Mouse (Mus musculus) layer of hippocampus, adult 11-12 months (tissue): ENCODE measurements around the gene Rptn.

ENCODE experiments used
- DNase-seq: peaks from one replicate; pipeline ENCODE4 v3.0.0; 2022; ENCODE audit warnings: low spot score

Rptn gene

GRCm38 (mm10) chr3:93393366-93393765 is at the start of gene Rptn:
TSS of gene Rptn (plus strand) at chr3:93393699.
- no peak for DNase-seq

- DNase-seq = no peak
Observed at GRCm38 (mm10) chr3:93346896-93347295, 46.6 kb upstream of the Rptn start.

- peak; percentile 60 for DNase-seq
Observed at GRCm38 (mm10) chr3:93360045-93360444, 33.5 kb upstream of the Rptn start.

GRCm38 (mm10) chr3:93361933-93362574 is 31.4 kb upstream of the Rptn start:
- DNase-seq = no peak

- no peak for DNase-seq
Observed at GRCm38 (mm10) chr3:93366966-93367575, 26.4 kb upstream of the Rptn start.

- no peak for DNase-seq
Observed at GRCm38 (mm10) chr3:93368171-93368570, 25.3 kb upstream of the Rptn start.

- DNase-seq = no peak
Observed at GRCm38 (mm10) chr3:93373416-93373815, 20.1 kb upstream of the Rptn start.

GRCm38 (mm10) chr3:93375196-93375595 is 18.3 kb upstream of the Rptn start:
- DNase-seq = no peak

GRCm38 (mm10) chr3:93375601-93376000 is 17.9 kb upstream of the Rptn start:
- DNase-seq = no peak

- DNase-seq = no peak
Observed at GRCm38 (mm10) chr3:93378146-93378545, 15.4 kb upstream of the Rptn start.

- DNase-seq = no peak
Observed at GRCm38 (mm10) chr3:93403936-93404335, 10.4 kb downstream of the Rptn start.

GRCm38 (mm10) chr3:93406992-93407391 is 13.5 kb downstream of the Rptn start:
- DNase-seq = no peak

- DNase-seq = no peak
Observed at GRCm38 (mm10) chr3:93411905-93412304, 18.4 kb downstream of the Rptn start.

- no peak for DNase-seq
Observed at GRCm38 (mm10) chr3:93431673-93432072, 38.2 kb downstream of the Rptn start.

GRCm38 (mm10) chr3:93442030-93442429 is 48.5 kb downstream of the Rptn start, which contains the start of gene Tchh:
TSS of gene Tchh (plus strand) at chr3:93442330.
- DNase-seq = no peak

- peak; percentile 7 for DNase-seq
Observed at GRCm38 (mm10) chr3:93443501-93444101, 50.1 kb downstream of the Rptn start.

GRCm38 (mm10) chr3:93444343-93445164 is 51.1 kb downstream of the Rptn start:
- DNase-seq = peak; percentile 62

GRCm38 (mm10) chr3:93445165-93445705 is 51.7 kb downstream of the Rptn start:
- DNase-seq = peak; percentile 12

GRCm38 (mm10) chr3:93446128-93446755 is 52.7 kb downstream of the Rptn start:
- DNase-seq = peak; percentile 4

- peak; percentile 4 for DNase-seq
Observed at GRCm38 (mm10) chr3:93446756-93447137, 53.2 kb downstream of the Rptn start.

GRCm38 (mm10) chr3:93447138-93447841 is 53.8 kb downstream of the Rptn start:
- DNase-seq = peak; percentile 59
